ENCODE assay signal across 16 mouse cellular contexts in the genomic region with DNA sequence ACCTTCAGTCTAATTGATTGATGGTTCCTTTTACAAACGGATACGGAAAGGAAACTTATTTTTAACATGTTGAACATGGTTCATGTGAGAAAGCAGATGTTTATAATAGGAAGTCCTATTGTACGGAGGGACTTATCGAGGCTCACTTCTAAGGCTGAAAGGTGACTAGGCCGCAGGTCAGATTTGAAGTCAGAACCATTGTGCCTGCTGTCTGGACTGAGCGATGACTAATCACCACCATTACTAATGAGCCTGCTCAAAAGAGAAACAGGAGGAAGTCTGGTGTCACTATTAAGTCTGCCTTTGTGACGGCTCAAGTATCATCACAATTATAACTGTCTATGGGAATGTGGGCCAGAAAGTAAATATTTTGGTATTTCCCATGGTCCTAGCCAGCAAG.
DNase-seq lines count a peak whose midpoint lies in the region; ATAC-seq and TF ChIP-seq lines count a peak whose summit lies in the region.
"Had no signal": no experiment of that assay in that cellular context is flagged by ENCODE, and none has a peak within 500 bp of the region (broad histone marks: within the 10 kb centered on the region; RNA-seq: fewer than 3 reads in every experiment).

No protein-coding gene starts in this region.

- no peak for TF ChIP-seq CTCF in liver, adult 2 months (IDR thresholded peaks at IDR 0.05; ENCODE audit: low read depth, low read length)
- TF ChIP-seq CTCF in liver, postnatal 0 days (IDR thresholded peaks at IDR 0.05; ENCODE audit: low read depth): no peak

- H3K27ac ChIP-seq in heart, embryonic 12.5 days (ENCODE audit: poor library complexity, severe bottlenecking): no peak overlapping the region
- no peak overlapping the region for H3K27ac ChIP-seq in liver, adult 2 months (replicated peaks; ENCODE audit: insufficient read depth, low read depth, low read length)
- no peak overlapping the region for H3K27ac ChIP-seq in liver, postnatal 0 days (ENCODE audit: low read depth)
- H3K27ac ChIP-seq: heart, embryonic 13.5 days; hindbrain, embryonic 12.5 days; limb, embryonic 13.5 days; midbrain, embryonic 13.5 days had no signal

- no peak overlapping the region for H3K9ac ChIP-seq in heart, embryonic 12.5 days
- no peak overlapping the region for H3K9ac ChIP-seq in liver, adult 2 months (ENCODE audit: low read depth, low read length)
- H3K9ac ChIP-seq in liver, postnatal 0 days (replicated peaks): no peak overlapping the region
- H3K9ac ChIP-seq: heart, embryonic 13.5 days; hindbrain, embryonic 12.5 days; limb, embryonic 13.5 days; midbrain, embryonic 13.5 days had no signal

- no peaks in the 10 kb centered on the region for H3K4me1 ChIP-seq in heart, embryonic 12.5 days (replicated peaks)
- no peaks in the 10 kb centered on the region for H3K4me1 ChIP-seq in liver, adult 2 months (ENCODE audit: control insufficient read depth, insufficient read depth, low read length)
- H3K4me1 ChIP-seq in liver, postnatal 0 days (ENCODE audit: insufficient read depth): no peaks in the 10 kb centered on the region
- H3K4me1 ChIP-seq: heart, embryonic 13.5 days; limb, embryonic 13.5 days; midbrain, embryonic 13.5 days had no signal

- no peak for TF ChIP-seq POLR2A in liver, adult 2 months (IDR thresholded peaks at IDR 0.05; ENCODE audit: extremely low read depth, insufficient read depth, low read length)

- TF ChIP-seq EP300 in liver, postnatal 0 days (IDR thresholded peaks at IDR 0.05; ENCODE audit: low read depth): no peak

- H3K79me2 ChIP-seq in liver, adult 2 months (ENCODE audit: control insufficient read depth, insufficient read depth, low read length): no peaks in the 10 kb centered on the region

- no peaks in the 10 kb centered on the region for H3K9me3 ChIP-seq in heart, embryonic 12.5 days (replicated peaks)
- no peaks in the 10 kb centered on the region for H3K9me3 ChIP-seq in liver, postnatal 0 days (ENCODE audit: low read length)
- H3K9me3 ChIP-seq: G1E; heart, embryonic 13.5 days; hindbrain, embryonic 12.5 days; limb, embryonic 13.5 days; midbrain, embryonic 13.5 days had no signal

- no peaks in the 10 kb centered on the region for H3K27me3 ChIP-seq in heart, embryonic 12.5 days (replicated peaks)
- no peaks in the 10 kb centered on the region for H3K27me3 ChIP-seq in liver, adult 2 months (ENCODE audit: control insufficient read depth, insufficient read depth, low read length)
- no peaks in the 10 kb centered on the region for H3K27me3 ChIP-seq in liver, postnatal 0 days (ENCODE audit: insufficient read depth, low read length)
- H3K27me3 ChIP-seq: heart, embryonic 13.5 days; hindbrain, embryonic 12.5 days; limb, embryonic 13.5 days; midbrain, embryonic 13.5 days had no signal

- H3K4me2 ChIP-seq in heart, embryonic 12.5 days: no peak overlapping the region
- no peak overlapping the region for H3K4me2 ChIP-seq in liver, postnatal 0 days (ENCODE audit: low read depth, low read length)
- H3K4me2 ChIP-seq: heart, embryonic 13.5 days; hindbrain, embryonic 12.5 days; limb, embryonic 13.5 days; midbrain, embryonic 13.5 days had no signal

- WGBS in heart, embryonic 12.5 days: 64% methylated on average over 7 of the region's 7 CpGs
- 74% methylated on average over 7 of the region's 7 CpGs for WGBS in liver, adult 2 months
- 66% methylated on average over 7 of the region's 7 CpGs for WGBS in liver, postnatal 0 days (ENCODE audit: insufficient replicate concordance)

- DNase-seq in heart, adult 11 months: peak; percentile 98
- peak; percentile 21 for DNase-seq in liver, adult 2 months (ENCODE audit: extremely low read depth, low read depth, low spot score)
- no peak for DNase-seq in liver, postnatal 0 days
- DNase-seq in Muller cell, postnatal 12 days (ENCODE audit: inconsistent ontology term): peak; percentile 33
- peak; percentile 51 for DNase-seq in kidney, postnatal 14 days
- DNase-seq: adrenal gland, postnatal 10 days; cerebellum, adult 18-20 months had no signal

- H3K4me3 ChIP-seq in heart, embryonic 12.5 days: no peak overlapping the region
- H3K4me3 ChIP-seq in liver, adult 2 months (ENCODE audit: insufficient read depth, low read depth, low read length): no peak overlapping the region
- H3K4me3 ChIP-seq in liver, postnatal 0 days (ENCODE audit: low read depth, low read length): no peak overlapping the region
- H3K4me3 ChIP-seq: erythroblast, embryonic 14.5 days; heart, embryonic 13.5 days; hindbrain, embryonic 12.5 days; limb, embryonic 13.5 days; midbrain, embryonic 13.5 days had no signal

- no peaks in the 10 kb centered on the region for H3K36me3 ChIP-seq in heart, embryonic 12.5 days
- H3K36me3 ChIP-seq in liver, adult 2 months (ENCODE audit: control insufficient read depth, insufficient read depth, low read length): no peaks in the 10 kb centered on the region
- no peaks in the 10 kb centered on the region for H3K36me3 ChIP-seq in liver, postnatal 0 days (replicated peaks; ENCODE audit: insufficient read depth, low read length)
- H3K36me3 ChIP-seq: heart, embryonic 13.5 days; hindbrain, embryonic 12.5 days; limb, embryonic 13.5 days; midbrain, embryonic 13.5 days had no signal

- no peak for ATAC-seq in heart, embryonic 12.5 days (ENCODE audit: insufficient number of reproducible peaks, low FRiP score)
- no peak for ATAC-seq in liver, postnatal 0 days
- ATAC-seq in CD4-positive, CD25-positive, alpha-beta regulatory T cell, adult 4 months: no peak
- ATAC-seq: forebrain, embryonic 16.5 days; midbrain, embryonic 13.5 days had no signal
